Mouse (Mus musculus) lung, embryonic 14.5 days (tissue): ENCODE results near the gene Grid1. TPM values are rescaled to one million over a fixed set of nuclear protein-coding genes. Genes with fewer than 3 reads are reported as not detected.
A peak's percentile ranks its signal among the peaks of the same experiment; 100 is the strongest.

ENCODE experiments used
- ATAC-seq: fragments of 200-750 bp; cut with Nextera tagmentation; 2 replicates; pipeline ENCODE4 v1.8.0; 2017; ENCODE audit warnings: mild to moderate bottlenecking, moderate TSS enrichment, moderate library complexity; ENCODE audit not compliant: insufficient read depth
- DNase-seq: peaks from one replicate; pipeline ENCODE4 v3.0.0-alpha.2; 2015
- H3K27ac ChIP-seq: fragments of 300-500 bp; sonication (generic); 2 replicates; pipeline ENCODE4 v1.5.1; 2014; ENCODE audit warnings: low read depth, mild to moderate bottlenecking, moderate library complexity
- H3K27me3 ChIP-seq: fragments of 300-500 bp; sonication (generic); 2 replicates; pipeline ENCODE4 v1.6.1; 2014; ENCODE audit warnings: low read length, control low read depth; ENCODE audit not compliant: insufficient read depth
- H3K36me3 ChIP-seq: fragments of 300-500 bp; sonication (generic); 2 replicates; pipeline ENCODE4 v1.6.1; 2014; ENCODE audit warnings: control low read depth; ENCODE audit not compliant: insufficient read depth
- H3K4me1 ChIP-seq: fragments of 300-500 bp; sonication (generic); 2 replicates; pipeline ENCODE4 v1.6.1; 2014; ENCODE audit warnings: antibody characterized with exemption, control low read depth; ENCODE audit not compliant: insufficient read depth
- H3K4me2 ChIP-seq: fragments of 300-500 bp; sonication (generic); 2 replicates; pipeline ENCODE4 v1.6.1; 2014; ENCODE audit warnings: mild to moderate bottlenecking
- H3K4me3 ChIP-seq: fragments of 300-500 bp; sonication (generic); 2 replicates; pipeline ENCODE4 v1.5.1; 2014; ENCODE audit warnings: low read depth, low read length
- H3K9ac ChIP-seq: fragments of 300-500 bp; sonication (generic); 2 replicates; pipeline ENCODE4 v1.6.1; 2014
- H3K9me3 ChIP-seq: fragments of 300-500 bp; sonication (generic); 2 replicates; pipeline ENCODE4 v1.6.1; 2016; ENCODE audit warnings: low read depth, low read length, control low read depth
- CTCF ChIP-seq: IDR thresholded peaks from 2 replicates; pipeline ENCODE4 v1.5.1; 2016; ENCODE audit warnings: antibody characterized with exemption, low read depth
- WGBS: fragments of 180-500 bp; shearing (Covaris S2); extraction: QIAGEN DNeasy Blood & Tissue Kit; methylation state at CpG from one replicate; pipeline ENCODE4 v1.1.7; 2014; 5-methylcytosine and 5-hydroxymethylcytosine counted together
- polyA plus RNA-seq: library from polyadenylated mRNA; unstranded; fragments of >200 nt; fragmentation: Nextera tagmentation; extraction: Ambion mirVana; gene quantifications from 2 replicates; pipeline ENCODE4 v1.2.1, GENCODE M21; 2014

Grid1 gene
- polyA plus RNA-seq, 1 experiment from 2014 or later: 0.13 TPM

- H3K9me3 ChIP-seq: no peaks in the 10 kb centered on the region
- H3K27ac ChIP-seq: no peak overlapping the region
- H3K27me3 ChIP-seq: no peaks in the 10 kb centered on the region
- no peak for ATAC-seq
- DNase-seq: no peak
- 60% methylated on average over 3 of the region's 3 CpGs for WGBS
- no peak overlapping the region for H3K4me3 ChIP-seq
- H3K9ac ChIP-seq: no peak overlapping the region
- no peak overlapping the region for H3K4me2 ChIP-seq
- no peaks in the 10 kb centered on the region for H3K36me3 ChIP-seq
- H3K4me1 ChIP-seq: no peaks in the 10 kb centered on the region
- no peak for TF ChIP-seq CTCF
Observed at GRCm38 (mm10) chr14:35008674-35009073, 188.8 kb downstream of the Grid1 start.

GRCm38 (mm10) chr14:35009074-35009473 is 189.2 kb downstream of the Grid1 start:
- Histone ChIP-seq H3K9me3 (no peaks in the 10 kb centered on the region), H3K4me2 (no peak overlapping the region), H3K4me1 (no peaks in the 10 kb centered on the region), H3K27me3 (no peaks in the 10 kb centered on the region), H3K36me3 (no peaks in the 10 kb centered on the region), H3K27ac (no peak overlapping the region), H3K4me3 (no peak overlapping the region), H3K9ac (no peak overlapping the region)
- ATAC-seq: no peak
- DNase-seq: no peak
- 16% methylated on average over 9 of the region's 9 CpGs for WGBS
- no peak for TF ChIP-seq CTCF

GRCm38 (mm10) chr14:35026686-35027085 is 206.8 kb downstream of the Grid1 start:
- no peak overlapping the region for H3K4me3 ChIP-seq
- no peaks in the 10 kb centered on the region for H3K36me3 ChIP-seq
- H3K9ac ChIP-seq: no peak overlapping the region
- DNase-seq (no peak), ATAC-seq (no peak)
- 88% methylated on average over 8 of the region's 8 CpGs for WGBS
- H3K27me3 ChIP-seq: no peaks in the 10 kb centered on the region
- no peaks in the 10 kb centered on the region for H3K4me1 ChIP-seq
- H3K27ac ChIP-seq: no peak overlapping the region
- no peak overlapping the region for H3K4me2 ChIP-seq
- H3K9me3 ChIP-seq: no peaks in the 10 kb centered on the region
- peak; percentile 27; the same call in 1 of the 2 replicates for TF ChIP-seq CTCF

- Histone ChIP-seq H3K4me1 (no peaks in the 10 kb centered on the region), H3K36me3 (no peaks in the 10 kb centered on the region), H3K27ac (no peak overlapping the region), H3K9me3 (no peaks in the 10 kb centered on the region), H3K9ac (no peak overlapping the region), H3K4me2 (no peak overlapping the region), H3K27me3 (no peaks in the 10 kb centered on the region), H3K4me3 (no peak overlapping the region)
- no peak for TF ChIP-seq CTCF
- 53% methylated on average over 11 of the region's 11 CpGs for WGBS
- ATAC-seq: no peak
- DNase-seq: peak; percentile 2
Observed at GRCm38 (mm10) chr14:35027501-35028140, 207.7 kb downstream of the Grid1 start.

- Histone ChIP-seq H3K9me3 (no peaks in the 10 kb centered on the region), H3K27me3 (no peaks in the 10 kb centered on the region), H3K27ac (no peak overlapping the region), H3K4me2 (no peak overlapping the region), H3K4me1 (no peaks in the 10 kb centered on the region), H3K36me3 (no peaks in the 10 kb centered on the region), H3K4me3 (no peak overlapping the region), H3K9ac (no peak overlapping the region)
- DNase-seq (no peak), ATAC-seq (no peak)
- WGBS: 86% methylated on average over 2 of the region's 2 CpGs
- no peak for TF ChIP-seq CTCF
Observed at GRCm38 (mm10) chr14:35029626-35030025, 209.7 kb downstream of the Grid1 start.

GRCm38 (mm10) chr14:35030271-35030670 is 210.4 kb downstream of the Grid1 start:
- TF ChIP-seq CTCF: no peak
- no peak overlapping the region for H3K4me3 ChIP-seq
- no peaks in the 10 kb centered on the region for H3K36me3 ChIP-seq
- no peak for ATAC-seq
- H3K9ac ChIP-seq: no peak overlapping the region
- H3K9me3 ChIP-seq: no peaks in the 10 kb centered on the region
- H3K4me1 ChIP-seq: no peaks in the 10 kb centered on the region
- DNase-seq: no peak
- no peak overlapping the region for H3K27ac ChIP-seq
- WGBS: 70% methylated on average over 2 of the region's 2 CpGs
- H3K27me3 ChIP-seq: no peaks in the 10 kb centered on the region
- no peak overlapping the region for H3K4me2 ChIP-seq

GRCm38 (mm10) chr14:35032283-35032682 is 212.4 kb downstream of the Grid1 start:
- TF ChIP-seq CTCF: no peak
- H3K9me3 ChIP-seq: no peaks in the 10 kb centered on the region
- WGBS: 74% methylated on average over 1 of the region's 1 CpGs
- DNase-seq (no peak), ATAC-seq (peak; percentile 60; the same call in 1 of the 2 replicates)
- no peak overlapping the region for H3K27ac ChIP-seq
- H3K9ac ChIP-seq: no peak overlapping the region
- no peaks in the 10 kb centered on the region for H3K36me3 ChIP-seq
- no peaks in the 10 kb centered on the region for H3K4me1 ChIP-seq
- H3K4me3 ChIP-seq: no peak overlapping the region
- H3K4me2 ChIP-seq: no peak overlapping the region
- H3K27me3 ChIP-seq: no peaks in the 10 kb centered on the region

GRCm38 (mm10) chr14:35044268-35044667 is 224.4 kb downstream of the Grid1 start:
- Histone ChIP-seq H3K9ac (no peak overlapping the region), H3K9me3 (no peaks in the 10 kb centered on the region), H3K4me3 (no peak overlapping the region), H3K27ac (no peak overlapping the region), H3K4me1 (no peaks in the 10 kb centered on the region), H3K36me3 (no peaks in the 10 kb centered on the region), H3K27me3 (no peaks in the 10 kb centered on the region), H3K4me2 (no peak overlapping the region)
- DNase-seq (no peak), ATAC-seq (no peak)
- TF ChIP-seq CTCF: no peak
- 41% methylated on average over 5 of the region's 5 CpGs for WGBS
